ENCODE assay signal across 15 mouse cellular contexts in genomic region chr16:37690465-37690864, GRCm38 (mm10). TPM values are rescaled to one million over a fixed set of nuclear protein-coding genes. Genes with fewer than 3 reads are reported as not detected.
A peak's percentile ranks its signal among the peaks of the same experiment; 100 is the strongest.
DNase-seq lines count a peak whose midpoint lies in the region; ATAC-seq lines count a peak whose summit lies in the region.
"Had no signal": no experiment of that assay in that cellular context is flagged by ENCODE, and none has a peak within 500 bp of the region (broad histone marks: within the 10 kb centered on the region; RNA-seq: fewer than 3 reads in every experiment).

No protein-coding gene starts in this region.

- WGBS in embryonic facial prominence, embryonic 12.5 days: 74% methylated on average over 6 of the region's 6 CpGs
- WGBS in heart, embryonic 10.5 days: 79% methylated on average over 6 of the region's 6 CpGs

- ATAC-seq in embryonic facial prominence, embryonic 12.5 days (ENCODE audit: insufficient number of reproducible peaks, insufficient read depth, low FRiP score, low TSS enrichment): no peak
- ATAC-seq: forebrain, embryonic 13.5 days had no signal

- peaks cover 28% of the 10 kb centered on the region for H3K4me1 ChIP-seq in embryonic facial prominence, embryonic 12.5 days
- peaks cover 48% of the 10 kb centered on the region for H3K4me1 ChIP-seq in heart, embryonic 10.5 days

- H3K36me3 ChIP-seq in embryonic facial prominence, embryonic 12.5 days: no peaks in the 10 kb centered on the region
- H3K36me3 ChIP-seq in heart, embryonic 10.5 days: no peaks in the 10 kb centered on the region
- H3K36me3 ChIP-seq: G1E; hindbrain, embryonic 10.5 days; limb, embryonic 15.5 days; midbrain, embryonic 10.5 days had no signal

- no peaks in the 10 kb centered on the region for H3K27me3 ChIP-seq in embryonic facial prominence, embryonic 12.5 days
- no peaks in the 10 kb centered on the region for H3K27me3 ChIP-seq in heart, embryonic 10.5 days (ENCODE audit: insufficient read depth, poor library complexity, severe bottlenecking)
- H3K27me3 ChIP-seq: forebrain, embryonic 13.5 days; limb, embryonic 15.5 days had no signal

- intact Hi-C loops in heart, postnatal 10 days (cut with DNase I): no loop called here

- no peak overlapping the region for H3K9ac ChIP-seq in embryonic facial prominence, embryonic 12.5 days
- H3K9ac ChIP-seq: forebrain, embryonic 13.5 days; limb, embryonic 15.5 days had no signal

- H3K27ac ChIP-seq in embryonic facial prominence, embryonic 12.5 days: peak overlapping the region; percentile 30; the same call in 1 of the 2 replicates
- peak overlapping the region; percentile 57 for H3K27ac ChIP-seq in heart, embryonic 10.5 days
- H3K27ac ChIP-seq: forebrain, embryonic 13.5 days; hindbrain, embryonic 10.5 days; midbrain, embryonic 10.5 days had no signal

- peak; percentile 42 to 49 for DNase-seq in heart, adult 18-20 months
- no peak for DNase-seq in heart, postnatal 4 days
- DNase-seq in heart, embryonic 10.5 days (ENCODE audit: low spot score): peak; percentile 68
- peak; percentile 31 to 41 for DNase-seq in heart, postnatal 10 days
- no peak for DNase-seq in kidney, adult 18-20 months
- DNase-seq in kidney, postnatal 14 days: no peak
- DNase-seq: kidney, adult 8-10 months; layer of hippocampus, adult 9-11 months; thymus, postnatal 36 days had no signal

- H3K4me2 ChIP-seq in embryonic facial prominence, embryonic 12.5 days (replicated peaks): no peak overlapping the region
- H3K4me2 ChIP-seq: forebrain, embryonic 13.5 days; limb, embryonic 15.5 days had no signal

- no peak overlapping the region for H3K4me3 ChIP-seq in embryonic facial prominence, embryonic 12.5 days
- no peak overlapping the region for H3K4me3 ChIP-seq in heart, embryonic 10.5 days
- H3K4me3 ChIP-seq: forebrain, embryonic 13.5 days; hindbrain, embryonic 10.5 days; limb, embryonic 15.5 days; midbrain, embryonic 10.5 days had no signal

- H3K9me3 ChIP-seq in embryonic facial prominence, embryonic 12.5 days: no peaks in the 10 kb centered on the region
- H3K9me3 ChIP-seq in heart, embryonic 10.5 days: no peaks in the 10 kb centered on the region
- H3K9me3 ChIP-seq: forebrain, embryonic 13.5 days; G1E; hindbrain, embryonic 10.5 days; limb, embryonic 15.5 days; midbrain, embryonic 10.5 days had no signal

RNA-seq across cellular contexts. Expression of gene Ndufb4, which starts 36.2 kb away (rescaled TPM):
- 100 to 1,000 TPM; 123 to 199 TPM for total RNA-seq in heart, adult 18-20 months (2021)
- 100 to 1,000 TPM; 141 to 154 TPM for total RNA-seq in heart, postnatal 4 days (2021)
- polyA plus RNA-seq in embryonic facial prominence, embryonic 12.5 days (2016; fragmentation: Nextera tagmentation; extraction: Ambion mirVana): 60.6 and 66.1 TPM in 2 replicates
- polyA plus RNA-seq in heart, embryonic 10.5 days (2016; fragmentation: Nextera tagmentation; extraction: Ambion mirVana): 61.3 and 67.0 TPM in 2 replicates
- total RNA-seq in heart, postnatal 10 days (2021): 100 to 1,000 TPM; 124 to 128 TPM

Comparison
In these comparisons a context has a peak if more than half of its experiments do, and no peak if none do; other contexts are left out.
1. DNase-seq: peak in heart, adult 18-20 months (2 of 2), heart, embryonic 10.5 days (single experiment) and heart, postnatal 10 days (2 of 2); none in heart, postnatal 4 days (single experiment), kidney, adult 18-20 months (single experiment) and kidney, postnatal 14 days (single experiment).